Mouse (Mus musculus) embryonic facial prominence, embryonic 13.5 days (tissue): ENCODE measurements around the gene Clstn1. TPM values are rescaled to one million over a fixed set of nuclear protein-coding genes. Genes with fewer than 3 reads are reported as not detected.
A peak's percentile ranks its signal among the peaks of the same experiment; 100 is the strongest.

Experiments used
- ATAC-seq: fragments of 200-750 bp; cut with Nextera tagmentation; 2 replicates; pipeline ENCODE4 v1.8.0; 2017; ENCODE audit warnings: low read depth; ENCODE audit not compliant: insufficient number of reproducible peaks, insufficient read depth, low FRiP score, low TSS enrichment
- H3K27ac ChIP-seq: fragments of 300-500 bp; sonication (generic); 2 replicates; pipeline ENCODE4 v1.5.1; 2015; ENCODE audit warnings: moderate library complexity, mild to moderate bottlenecking, inconsistent platforms
- H3K27me3 ChIP-seq: fragments of 300-500 bp; sonication (generic); 2 replicates; pipeline ENCODE4 v1.6.1; 2015; ENCODE audit warnings: mild to moderate bottlenecking, inconsistent platforms
- H3K36me3 ChIP-seq: fragments of 300-500 bp; sonication (generic); 2 replicates; pipeline ENCODE4 v1.6.1; 2015; ENCODE audit warnings: mild to moderate bottlenecking, inconsistent platforms
- H3K4me1 ChIP-seq: fragments of 300-500 bp; sonication (generic); 2 replicates; pipeline ENCODE4 v1.6.1; 2015; ENCODE audit warnings: inconsistent platforms
- H3K4me2 ChIP-seq: fragments of 300-500 bp; sonication (generic); 2 replicates; pipeline ENCODE4 v1.6.1; 2015; ENCODE audit warnings: moderate library complexity, mild to moderate bottlenecking, inconsistent platforms
- H3K4me3 ChIP-seq: fragments of 300-500 bp; sonication (generic); 2 replicates; pipeline ENCODE4 v1.5.1; 2015; ENCODE audit warnings: mild to moderate bottlenecking, inconsistent platforms
- H3K9ac ChIP-seq: fragments of 300-500 bp; sonication (generic); 2 replicates; pipeline ENCODE4 v1.6.1; 2015; ENCODE audit warnings: mild to moderate bottlenecking, inconsistent platforms
- H3K9me3 ChIP-seq: fragments of 300-500 bp; sonication (generic); 2 replicates; pipeline ENCODE4 v1.6.1; 2016; ENCODE audit warnings: inconsistent platforms
- whole genome bisulfite sequencing: fragments of 180-500 bp; shearing (Covaris S2); methylation state at CpG from one replicate; pipeline ENCODE4 v1.1.7; 2015; ENCODE audit warnings: mixed read lengths; 5-methylcytosine and 5-hydroxymethylcytosine counted together
- polyA plus RNA-seq: library from polyadenylated mRNA; unstranded; fragments of >200 nt; fragmentation: Nextera tagmentation; extraction: Ambion mirVana; gene quantifications from 2 replicates; pipeline ENCODE4 v1.2.1, GENCODE M21; 2015

Clstn1 gene
- polyA plus RNA-seq, 1 experiment from 2014 or later = 21.5 TPM

- H3K9ac ChIP-seq = no peak overlapping the region
- no peak overlapping the region for H3K4me3 ChIP-seq
- no peak overlapping the region for H3K27ac ChIP-seq
- peaks cover 5% of the 10 kb centered on the region for H3K4me1 ChIP-seq
- no peak for ATAC-seq
- peaks cover 2% of the 10 kb centered on the region; the same call in 1 of the 2 replicates for H3K9me3 ChIP-seq
- no peak overlapping the region for H3K4me2 ChIP-seq
- WGBS = 33% methylated on average over 8 of the region's 8 CpGs
- peaks cover 17% of the 10 kb centered on the region for H3K36me3 ChIP-seq
- H3K27me3 ChIP-seq = no peaks in the 10 kb centered on the region
These were observed 33.7 kb downstream of the Clstn1 start for GRCm38 (mm10) chr4:149619988-149620387.

- Histone ChIP-seq H3K27ac (no peak overlapping the region), H3K27me3 (no peaks in the 10 kb centered on the region), H3K4me1 (peaks cover 7% of the 10 kb centered on the region), H3K36me3 (peaks cover 6% of the 10 kb centered on the region; the same call in 1 of the 2 replicates), H3K9ac (no peak overlapping the region), H3K4me2 (no peak overlapping the region), H3K9me3 (no peaks in the 10 kb centered on the region), H3K4me3 (no peak overlapping the region)
- no peak for ATAC-seq
- WGBS = 59% methylated on average over 4 of the region's 4 CpGs
These were observed 35.0 kb downstream of the Clstn1 start for GRCm38 (mm10) chr4:149621286-149621685.

GRCm38 (mm10) chr4:149623711-149624110 is 37.4 kb downstream of the Clstn1 start:
- no peaks in the 10 kb centered on the region for H3K36me3 ChIP-seq
- H3K9ac ChIP-seq = no peak overlapping the region
- 89% methylated on average over 5 of the region's 5 CpGs for WGBS
- H3K4me3 ChIP-seq = no peak overlapping the region
- H3K4me1 ChIP-seq = peaks cover 9% of the 10 kb centered on the region
- H3K27ac ChIP-seq = no peak overlapping the region
- no peak overlapping the region for H3K4me2 ChIP-seq
- no peaks in the 10 kb centered on the region for H3K27me3 ChIP-seq
- no peak for ATAC-seq
- H3K9me3 ChIP-seq = no peaks in the 10 kb centered on the region

- H3K4me2 ChIP-seq = no peak overlapping the region
- H3K4me1 ChIP-seq = peaks cover 4% of the 10 kb centered on the region; the same call in 1 of the 2 replicates
- no peak overlapping the region for H3K4me3 ChIP-seq
- no peak for ATAC-seq
- 81% methylated on average over 17 of the region's 17 CpGs for WGBS
- H3K36me3 ChIP-seq = peaks cover 23% of the 10 kb centered on the region
- no peak overlapping the region for H3K27ac ChIP-seq
- H3K9me3 ChIP-seq = no peaks in the 10 kb centered on the region
- no peaks in the 10 kb centered on the region for H3K27me3 ChIP-seq
- no peak overlapping the region for H3K9ac ChIP-seq
These were observed 40.5 kb downstream of the Clstn1 start for GRCm38 (mm10) chr4:149626809-149627208.

GRCm38 (mm10) chr4:149628372-149628771 is 42.1 kb downstream of the Clstn1 start:
- no peak for ATAC-seq
- H3K4me2 ChIP-seq = no peak overlapping the region
- peak overlapping the region; percentile 55; the same call in 1 of the 2 replicates for H3K27ac ChIP-seq
- no peak overlapping the region for H3K9ac ChIP-seq
- WGBS = 69% methylated on average over 10 of the region's 10 CpGs
- no peaks in the 10 kb centered on the region for H3K9me3 ChIP-seq
- no peaks in the 10 kb centered on the region for H3K27me3 ChIP-seq
- H3K4me1 ChIP-seq = peaks cover 4% of the 10 kb centered on the region; the same call in 1 of the 2 replicates
- no peak overlapping the region for H3K4me3 ChIP-seq
- peaks cover 34% of the 10 kb centered on the region for H3K36me3 ChIP-seq

GRCm38 (mm10) chr4:149628810-149629209 is 42.5 kb downstream of the Clstn1 start:
- no peaks in the 10 kb centered on the region for H3K27me3 ChIP-seq
- 68% methylated on average over 9 of the region's 9 CpGs for WGBS
- ATAC-seq = no peak
- no peak overlapping the region for H3K4me2 ChIP-seq
- no peak overlapping the region for H3K9ac ChIP-seq
- no peaks in the 10 kb centered on the region for H3K9me3 ChIP-seq
- H3K4me1 ChIP-seq = peaks cover 4% of the 10 kb centered on the region; the same call in 1 of the 2 replicates
- H3K36me3 ChIP-seq = peaks cover 39% of the 10 kb centered on the region
- peak overlapping the region; percentile 55; the same call in 1 of the 2 replicates for H3K27ac ChIP-seq
- H3K4me3 ChIP-seq = no peak overlapping the region

- H3K27ac ChIP-seq = 0 out of 2 replicates have a peak overlapping the region, but pooled peaks have one; percentile 22
- no peaks in the 10 kb centered on the region for H3K27me3 ChIP-seq
- no peak overlapping the region for H3K4me2 ChIP-seq
- H3K4me3 ChIP-seq = no peak overlapping the region
- peaks cover 71% of the 10 kb centered on the region for H3K36me3 ChIP-seq
- no peak for ATAC-seq
- H3K9me3 ChIP-seq = no peaks in the 10 kb centered on the region
- 80% methylated on average over 9 of the region's 9 CpGs for WGBS
- no peaks in the 10 kb centered on the region for H3K4me1 ChIP-seq
- H3K9ac ChIP-seq = no peak overlapping the region
These were observed 46.5 kb downstream of the Clstn1 start for GRCm38 (mm10) chr4:149632670-149633307.

DNA sequence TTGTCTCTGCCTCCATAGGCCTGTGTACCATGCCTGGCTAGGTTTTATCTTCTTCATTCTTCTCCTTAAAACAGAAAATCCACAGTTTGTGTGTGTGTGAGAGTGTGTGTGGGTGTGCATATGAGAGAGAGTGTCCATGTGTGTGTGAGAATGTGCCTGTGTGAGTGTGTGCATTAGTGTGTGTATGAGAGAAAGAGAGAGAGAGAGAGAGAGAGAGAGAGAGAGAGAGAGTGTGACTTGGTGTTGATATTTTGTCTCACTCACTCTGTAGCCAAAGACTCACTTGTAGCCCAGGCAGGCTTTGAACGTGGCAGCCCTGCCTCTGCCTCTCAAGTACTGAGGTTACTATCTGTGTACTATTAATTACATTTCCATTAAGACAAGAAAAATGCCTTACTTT is 47.9 kb downstream of the Clstn1 start:
- Histone ChIP-seq H3K27ac (no peak overlapping the region), H3K27me3 (no peaks in the 10 kb centered on the region), H3K9ac (no peak overlapping the region), H3K4me3 (no peak overlapping the region), H3K4me2 (no peak overlapping the region), H3K4me1 (no peaks in the 10 kb centered on the region), H3K9me3 (no peaks in the 10 kb centered on the region), H3K36me3 (peaks cover 84% of the 10 kb centered on the region)
- 84% methylated on average over 1 of the region's 1 CpGs for WGBS
- ATAC-seq = no peak

DNA sequence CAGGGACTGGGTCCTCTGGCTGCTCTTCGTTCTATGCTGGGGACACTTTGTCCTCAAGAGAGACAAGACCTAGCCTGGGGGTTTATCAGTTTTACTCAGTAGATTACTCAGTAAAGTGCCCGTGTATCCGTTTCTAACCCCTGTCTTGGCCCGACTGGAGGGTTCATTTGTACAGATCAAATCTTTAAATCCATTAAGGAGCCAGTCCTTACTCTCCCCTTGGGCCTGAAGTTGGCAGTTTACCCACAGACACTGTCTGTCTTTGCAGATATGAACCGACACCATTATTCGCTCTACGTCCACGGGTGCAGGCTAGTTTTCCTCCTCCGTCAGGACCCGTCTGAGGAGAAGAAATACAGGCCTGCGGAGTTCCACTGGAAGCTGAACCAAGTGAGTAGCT is 48.7 kb downstream of the Clstn1 start:
- Histone ChIP-seq H3K4me2 (no peak overlapping the region), H3K9ac (no peak overlapping the region), H3K36me3 (peaks cover 85% of the 10 kb centered on the region), H3K9me3 (no peaks in the 10 kb centered on the region), H3K27ac (no peak overlapping the region), H3K27me3 (no peaks in the 10 kb centered on the region), H3K4me1 (no peaks in the 10 kb centered on the region), H3K4me3 (no peak overlapping the region)
- 91% methylated on average over 11 of the region's 11 CpGs for WGBS
- no peak for ATAC-seq

DNA sequence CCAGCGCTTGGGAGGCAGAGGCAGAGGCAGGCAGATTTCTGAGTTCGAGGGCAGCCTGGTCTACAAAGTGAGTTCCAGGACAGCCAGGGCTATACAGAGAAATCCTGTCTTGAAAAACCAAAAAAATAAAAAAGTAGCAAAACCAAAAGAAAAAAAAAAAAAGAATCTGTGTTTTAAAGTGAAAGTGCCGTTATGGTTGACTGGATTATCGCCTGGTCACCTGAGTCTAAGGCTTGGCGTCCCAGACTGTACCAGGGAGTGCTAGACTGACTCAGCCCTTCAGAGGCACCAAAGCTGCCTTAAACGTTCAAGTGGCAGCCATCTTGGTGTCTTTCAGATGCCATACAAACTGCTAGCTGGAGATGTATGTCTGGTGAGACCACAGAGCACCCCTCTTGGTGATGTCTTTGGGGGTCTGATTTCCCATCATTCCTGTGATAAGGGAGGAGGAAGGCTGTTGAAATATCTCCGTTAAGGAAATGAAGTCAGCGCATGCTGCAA is 49.7 kb downstream of the Clstn1 start:
- Histone ChIP-seq H3K9me3 (no peaks in the 10 kb centered on the region), H3K9ac (no peak overlapping the region), H3K4me3 (no peak overlapping the region), H3K27ac (no peak overlapping the region), H3K36me3 (peaks cover 85% of the 10 kb centered on the region), H3K27me3 (no peaks in the 10 kb centered on the region), H3K4me1 (peaks cover 5% of the 10 kb centered on the region; the same call in 1 of the 2 replicates), H3K4me2 (no peak overlapping the region)
- no peak for ATAC-seq
- WGBS = 88% methylated on average over 8 of the region's 8 CpGs

DNA sequence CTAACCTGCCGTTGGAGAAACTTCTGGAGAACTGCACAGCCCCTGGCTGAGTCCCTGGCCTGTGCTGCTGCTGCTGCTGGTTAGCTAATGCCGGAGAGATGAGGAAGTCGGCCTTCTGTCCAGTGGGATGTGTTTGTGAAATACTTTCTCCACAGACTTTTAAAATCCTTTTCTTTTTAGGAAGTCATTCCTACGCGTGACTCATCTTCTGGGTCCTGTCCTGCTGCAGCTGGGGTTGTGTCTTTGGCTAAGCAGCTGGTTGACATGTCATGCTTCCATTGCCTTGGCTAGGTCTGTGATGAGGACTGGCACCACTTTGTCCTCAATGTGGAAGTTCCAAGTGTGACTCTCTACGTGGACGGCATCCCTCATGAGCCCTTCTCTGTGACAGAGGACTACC is 51.7 kb downstream of the Clstn1 start:
- Histone ChIP-seq H3K27ac (no peak overlapping the region), H3K4me3 (no peak overlapping the region), H3K9me3 (no peaks in the 10 kb centered on the region), H3K36me3 (peaks cover 87% of the 10 kb centered on the region), H3K27me3 (no peaks in the 10 kb centered on the region), H3K9ac (no peak overlapping the region), H3K4me2 (no peak overlapping the region), H3K4me1 (peaks cover 14% of the 10 kb centered on the region)
- ATAC-seq = no peak
- 93% methylated on average over 7 of the region's 7 CpGs for WGBS

- 79% methylated on average over 9 of the region's 9 CpGs for WGBS
- peaks cover 88% of the 10 kb centered on the region for H3K36me3 ChIP-seq
- ATAC-seq = no peak
- H3K27me3 ChIP-seq = no peaks in the 10 kb centered on the region
- H3K4me3 ChIP-seq = no peak overlapping the region
- no peak overlapping the region for H3K4me2 ChIP-seq
- peaks cover 14% of the 10 kb centered on the region for H3K4me1 ChIP-seq
- no peaks in the 10 kb centered on the region for H3K9me3 ChIP-seq
- no peak overlapping the region for H3K9ac ChIP-seq
- no peak overlapping the region for H3K27ac ChIP-seq
These were observed 54.6 kb downstream of the Clstn1 start for GRCm38 (mm10) chr4:149640831-149641230.
